Mouse (Mus musculus) monocyte, adult 2 months (primary cell): ENCODE measurements around the gene Dmrta2.

Source experiments
- DNase-seq, 2 experiments: peaks; one replicate each; pipeline ENCODE4 v3.0.0; 2022; ENCODE audit warnings: low spot score in 2 of 2, low read depth in 1 of 2

The Dmrta2 gene

DNA sequence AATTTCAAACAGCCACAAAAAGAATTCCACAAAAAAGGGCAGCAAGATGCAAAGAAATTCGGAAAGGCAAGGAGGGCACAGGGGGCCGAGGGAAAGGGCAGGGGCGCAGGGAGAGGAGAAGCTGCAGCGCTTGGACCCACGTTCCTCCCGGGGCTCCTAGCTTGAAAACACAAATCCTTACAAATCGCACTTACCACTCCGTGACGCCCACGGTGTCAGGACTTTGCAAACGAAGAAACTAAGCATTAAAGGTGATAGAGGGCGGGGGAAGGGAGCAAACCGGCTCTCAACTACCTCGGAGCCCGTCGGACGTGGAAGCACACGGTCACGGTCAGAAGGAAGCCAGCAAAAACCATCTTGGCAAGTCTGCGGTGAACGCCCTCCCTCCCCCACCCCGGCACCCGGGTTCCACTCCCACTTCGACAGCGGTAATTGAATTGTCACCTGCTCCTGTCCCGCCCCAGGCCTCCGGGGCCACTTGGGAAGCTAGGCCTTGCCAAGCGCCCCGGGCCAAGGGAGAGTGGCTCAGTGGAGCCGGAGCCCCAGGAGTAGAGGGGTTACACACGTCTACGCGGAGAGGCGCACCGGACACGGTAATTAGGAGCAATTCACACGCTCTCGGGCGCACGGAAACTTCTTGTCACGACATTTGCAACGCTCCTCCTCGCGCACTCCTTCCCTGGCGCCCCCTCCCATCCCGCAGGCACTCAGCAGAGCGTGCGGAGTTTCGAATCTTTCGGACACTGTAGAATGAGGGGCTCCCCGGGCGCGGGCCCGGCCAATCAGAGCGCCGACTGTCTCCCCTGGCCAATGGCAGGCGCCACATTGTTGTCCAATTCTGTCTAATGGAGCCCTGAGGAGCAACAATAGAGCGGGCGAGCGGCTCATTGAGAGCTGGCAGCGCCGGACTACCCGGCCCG is at the start of gene Dmrta2:
TSS of gene Dmrta2 (plus strand) at position 906 of the 920 bp plus-strand sequence.
- no peak for DNase-seq

DNA sequence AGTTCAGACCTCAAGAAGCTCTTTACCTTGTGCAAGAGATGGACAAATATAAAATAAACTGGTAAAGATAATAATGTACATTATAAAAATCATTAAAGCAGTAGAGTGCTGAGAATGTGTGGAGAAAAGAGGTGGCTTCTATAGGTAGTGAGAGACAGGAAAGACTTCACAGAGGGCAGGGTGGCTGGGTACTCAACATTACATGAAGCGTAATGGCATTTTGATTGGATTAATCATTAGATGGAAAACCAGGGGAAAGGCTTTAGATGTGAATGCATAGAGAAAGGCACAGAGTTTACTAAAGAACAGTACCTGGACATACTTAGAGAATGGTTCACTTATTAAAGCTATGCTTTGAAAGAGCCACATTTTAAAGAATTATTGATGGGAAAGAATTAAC is 48.8 kb upstream of the Dmrta2 start:
- DNase-seq = no peak

DNA sequence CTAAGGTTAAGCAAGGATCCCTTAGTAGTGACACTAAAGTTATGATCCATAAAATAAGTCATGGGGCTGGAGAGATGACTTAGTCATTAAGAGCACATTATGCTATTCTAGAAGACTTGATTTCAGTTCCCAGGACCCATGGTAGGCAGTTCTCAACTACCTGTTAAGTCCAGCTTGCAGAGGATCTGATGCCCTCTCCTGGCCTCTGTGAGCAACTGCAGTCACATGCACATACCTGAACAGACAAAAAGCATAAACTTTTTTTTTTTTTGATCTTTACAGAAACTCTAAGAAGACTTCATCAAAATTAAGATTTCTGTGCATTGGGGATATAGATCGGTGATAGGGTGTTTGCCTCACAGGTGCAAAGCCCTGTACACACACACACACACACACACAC is 47.4 kb upstream of the Dmrta2 start:
- no peak for DNase-seq

DNA sequence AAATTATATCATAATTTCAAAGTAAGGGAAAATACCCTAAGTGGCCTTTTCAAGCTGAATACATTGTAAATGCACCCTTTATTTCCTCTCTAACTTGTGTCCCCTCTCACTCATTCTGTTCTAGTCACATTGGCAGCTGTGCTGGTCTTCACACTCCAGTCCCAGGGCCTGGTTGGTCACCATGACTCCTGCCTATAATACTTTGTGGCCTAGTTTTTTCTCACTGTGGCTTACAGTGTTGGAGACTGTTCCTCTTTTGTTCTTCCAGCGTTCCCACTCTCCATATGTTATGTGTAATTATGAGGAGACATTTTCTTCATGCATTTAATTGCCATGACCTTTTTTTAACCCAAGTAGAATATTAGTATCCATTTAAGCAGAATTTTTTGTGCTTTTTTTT is 46.9 kb upstream of the Dmrta2 start:
- no peak for DNase-seq

DNA sequence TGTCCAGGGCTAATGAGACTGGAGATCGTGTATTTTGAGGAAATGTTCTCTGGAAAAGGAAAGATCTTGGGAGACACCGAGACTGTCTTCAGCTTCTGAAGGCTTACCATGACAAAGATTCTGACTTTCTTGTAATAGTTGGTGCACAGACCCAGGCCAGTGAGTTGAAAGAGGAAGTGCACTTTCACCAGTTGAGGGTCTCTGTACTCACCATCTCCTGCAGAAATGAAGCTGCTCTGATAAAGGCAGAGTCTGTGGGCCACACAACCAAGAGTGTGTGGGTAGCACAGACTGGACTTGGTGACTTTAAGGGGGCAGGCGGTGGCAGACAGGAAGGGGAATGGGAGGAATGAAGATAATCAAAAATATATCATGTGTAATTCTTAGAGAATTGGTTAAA is 41.3 kb upstream of the Dmrta2 start:
- no peak for DNase-seq

DNA sequence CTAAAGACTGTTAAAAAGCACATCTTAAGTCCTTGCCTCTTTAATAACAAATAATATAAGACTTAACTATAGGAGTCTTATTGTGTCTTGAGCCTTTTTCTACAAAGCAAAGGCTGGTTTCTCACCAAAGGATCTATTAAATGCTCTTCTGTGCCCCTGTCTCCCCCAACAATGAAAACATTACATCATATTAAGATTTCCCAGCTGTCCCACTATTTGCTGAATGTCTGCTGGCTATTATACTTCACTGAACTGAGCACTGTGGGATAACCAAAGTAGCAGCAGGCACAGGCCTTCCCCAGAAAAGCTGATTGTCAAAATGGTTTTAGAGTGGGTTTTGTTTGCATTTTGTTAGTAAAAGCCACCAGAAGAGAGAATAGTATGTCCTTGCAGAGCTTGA is 38.6 kb upstream of the Dmrta2 start:
- DNase-seq = no peak

DNA sequence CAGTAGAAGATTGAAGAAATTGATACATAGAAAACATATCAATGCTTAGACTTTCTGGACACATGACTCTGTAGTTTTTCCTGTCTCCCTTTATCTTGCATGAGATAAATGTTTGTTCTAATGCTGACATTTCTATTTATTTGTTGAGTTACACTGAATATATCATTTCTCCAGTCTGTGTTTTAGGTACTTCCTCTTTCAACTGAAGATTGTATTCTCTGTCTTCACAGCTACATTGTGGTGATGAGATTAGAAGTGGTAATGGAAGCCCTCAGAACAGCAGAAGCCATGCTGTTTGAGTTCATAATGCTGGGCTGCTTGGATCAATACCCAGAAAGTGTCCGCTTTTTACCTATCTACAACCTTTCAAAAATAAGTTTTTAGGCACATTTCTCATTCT is 32.3 kb upstream of the Dmrta2 start:
- DNase-seq = no peak

DNA sequence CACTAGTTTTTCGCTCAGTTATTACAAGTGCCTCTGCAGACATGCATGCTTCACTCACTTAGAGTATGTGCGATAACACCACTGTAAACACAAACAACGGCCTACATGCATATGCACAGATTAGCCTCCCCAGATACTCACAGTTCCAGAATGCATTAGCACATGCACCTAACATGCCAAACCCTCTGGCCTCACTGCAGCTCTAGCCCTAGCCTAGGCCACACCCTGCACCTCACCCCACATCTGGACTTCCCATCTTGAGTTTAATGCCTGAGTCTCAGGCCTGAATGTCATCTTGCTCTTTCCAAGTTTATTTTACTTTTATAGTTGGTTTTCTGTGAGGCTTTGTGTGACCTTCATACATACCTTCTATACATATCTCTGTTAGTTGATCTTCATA is 28.5 kb upstream of the Dmrta2 start:
- no peak for DNase-seq

DNA sequence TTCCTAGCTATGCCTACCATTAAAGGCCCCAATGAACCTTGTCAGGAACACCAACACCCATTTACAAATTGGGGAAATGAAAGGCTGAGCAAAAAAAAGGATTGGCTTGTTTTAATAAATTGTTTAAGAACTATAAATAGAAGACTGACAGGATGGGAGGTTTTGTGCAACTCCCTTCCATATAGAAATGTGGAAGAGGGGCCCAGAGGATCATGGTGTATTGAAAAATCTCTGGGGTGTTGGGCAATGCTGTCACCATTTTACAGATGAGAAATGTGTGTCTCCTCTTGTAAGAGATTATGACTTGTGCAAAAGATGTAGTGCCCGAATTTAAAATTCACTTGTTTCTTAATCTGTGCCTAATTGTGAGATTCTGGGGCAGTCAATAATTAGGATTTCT is 24.3 kb upstream of the Dmrta2 start:
- no peak for DNase-seq

DNA sequence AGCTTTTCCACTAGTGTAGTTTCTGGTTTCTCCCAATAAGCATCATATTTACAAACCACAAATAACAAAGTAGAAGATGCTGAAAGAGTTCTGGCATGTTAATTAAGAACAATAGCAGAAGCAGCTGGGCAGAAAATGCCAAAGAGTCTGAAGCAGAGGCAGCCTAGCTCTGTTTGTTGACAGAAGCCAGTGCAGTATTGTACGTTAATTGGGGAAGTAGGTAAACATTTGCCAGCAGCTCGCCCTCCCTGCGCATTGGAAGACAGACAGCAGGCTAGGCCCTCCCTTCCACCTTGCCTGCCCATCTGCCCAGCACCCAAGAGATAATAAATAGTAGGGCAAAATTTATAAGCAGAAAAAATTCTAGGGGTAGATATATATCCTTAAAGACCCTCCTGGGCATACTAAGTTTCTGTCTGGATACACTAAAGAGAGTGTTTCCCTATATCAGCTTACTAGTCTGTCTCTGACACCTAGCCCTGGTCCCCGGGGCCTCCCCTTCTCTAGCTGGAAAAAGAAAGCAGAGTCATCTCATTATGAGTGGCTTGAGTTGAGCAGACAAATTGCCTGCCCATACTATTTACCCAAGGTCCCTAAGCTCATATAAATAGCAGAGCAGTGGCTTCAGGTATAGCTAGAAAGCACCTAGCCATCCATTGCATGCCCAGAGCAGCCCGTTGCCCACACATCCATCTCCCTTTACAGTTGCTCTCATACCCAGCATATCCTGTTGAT is 17.5 kb upstream of the Dmrta2 start:
- no peak for DNase-seq

DNA sequence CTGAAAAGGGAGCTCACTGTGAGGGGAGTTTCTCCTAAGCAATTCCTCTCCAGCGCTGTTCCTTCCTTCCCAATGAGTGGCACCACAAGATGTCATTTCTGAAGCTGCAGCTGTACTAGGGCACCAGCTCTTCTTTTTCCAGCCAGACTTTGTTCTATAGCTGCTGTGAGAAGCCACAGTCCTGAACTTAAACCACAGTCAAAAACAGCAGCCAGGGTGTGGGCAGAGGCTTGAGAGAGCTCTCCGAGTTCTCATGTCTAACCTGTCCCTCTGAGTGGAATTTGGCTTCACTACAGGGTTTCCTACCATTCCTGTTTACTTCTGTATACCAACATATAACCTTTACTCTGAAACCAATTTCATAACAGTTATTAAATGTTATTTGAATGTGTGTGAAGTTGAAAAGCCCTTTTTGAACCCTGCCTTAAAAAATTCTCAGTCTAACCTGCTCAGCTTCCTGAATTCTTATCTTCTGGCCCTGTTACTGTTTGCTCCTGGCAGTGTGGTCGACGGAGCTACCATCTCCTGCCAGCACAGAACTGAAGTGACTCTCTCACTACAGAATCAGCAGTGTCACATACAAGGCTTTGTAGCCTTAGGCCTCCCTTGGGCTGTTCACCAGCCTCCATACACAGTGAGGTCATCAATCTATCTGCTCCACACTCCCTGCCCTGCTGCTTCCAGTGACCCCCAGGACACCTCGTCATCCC is 14.1 kb upstream of the Dmrta2 start:
- DNase-seq = no peak

DNA sequence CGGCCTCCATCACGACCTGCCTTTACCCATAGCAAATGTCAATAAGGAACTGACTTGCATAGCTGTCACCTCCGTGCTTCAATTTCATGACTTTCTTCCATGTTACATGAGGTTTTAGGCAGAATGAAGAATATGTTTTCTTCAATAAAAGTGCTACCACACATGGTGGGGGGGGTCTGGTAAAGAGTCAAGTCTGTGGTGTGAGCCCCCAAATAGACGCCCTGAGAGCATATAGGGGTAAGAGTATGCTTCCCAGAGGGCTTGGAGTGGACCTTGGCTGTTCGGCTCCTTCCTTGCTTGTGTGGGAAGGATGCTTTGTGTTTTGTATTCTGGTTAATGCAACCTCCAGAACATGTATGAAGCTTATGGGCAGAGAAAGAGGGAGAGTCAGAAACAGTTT is 8.3 kb upstream of the Dmrta2 start:
- no peak for DNase-seq

DNA sequence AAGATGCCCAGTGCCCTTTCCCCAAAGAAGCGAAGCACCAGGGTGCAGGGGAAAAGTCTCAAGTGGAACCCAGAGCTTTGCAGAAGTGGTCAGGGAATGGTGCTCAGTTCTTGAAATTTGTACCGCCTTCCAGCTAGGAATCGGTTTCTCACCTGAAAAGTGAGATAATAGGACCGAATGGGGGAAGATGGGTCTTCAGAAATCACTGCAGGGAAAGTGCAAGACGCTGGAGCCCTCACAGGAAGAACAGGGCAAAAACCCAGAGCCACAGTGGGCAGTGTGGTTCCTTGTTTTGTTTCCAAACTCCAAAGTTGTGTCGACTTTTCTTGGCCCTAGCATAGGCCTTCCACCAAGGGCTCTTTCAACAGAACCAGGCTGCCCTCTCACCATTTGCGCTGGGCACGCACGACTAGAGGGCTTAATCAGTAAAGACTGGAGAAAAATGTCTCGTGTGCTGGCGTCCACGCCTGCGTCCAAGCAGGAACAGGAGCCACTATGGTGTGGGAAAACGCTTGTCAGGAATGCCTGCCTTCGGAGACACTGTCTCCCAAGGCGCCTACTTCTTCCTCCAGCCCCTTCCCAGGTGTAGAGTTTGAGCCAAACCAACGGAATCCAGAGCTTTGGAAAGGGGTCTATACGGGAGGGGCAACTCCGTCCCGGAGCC is 3.7 kb upstream of the Dmrta2 start:
- no peak for DNase-seq

DNA sequence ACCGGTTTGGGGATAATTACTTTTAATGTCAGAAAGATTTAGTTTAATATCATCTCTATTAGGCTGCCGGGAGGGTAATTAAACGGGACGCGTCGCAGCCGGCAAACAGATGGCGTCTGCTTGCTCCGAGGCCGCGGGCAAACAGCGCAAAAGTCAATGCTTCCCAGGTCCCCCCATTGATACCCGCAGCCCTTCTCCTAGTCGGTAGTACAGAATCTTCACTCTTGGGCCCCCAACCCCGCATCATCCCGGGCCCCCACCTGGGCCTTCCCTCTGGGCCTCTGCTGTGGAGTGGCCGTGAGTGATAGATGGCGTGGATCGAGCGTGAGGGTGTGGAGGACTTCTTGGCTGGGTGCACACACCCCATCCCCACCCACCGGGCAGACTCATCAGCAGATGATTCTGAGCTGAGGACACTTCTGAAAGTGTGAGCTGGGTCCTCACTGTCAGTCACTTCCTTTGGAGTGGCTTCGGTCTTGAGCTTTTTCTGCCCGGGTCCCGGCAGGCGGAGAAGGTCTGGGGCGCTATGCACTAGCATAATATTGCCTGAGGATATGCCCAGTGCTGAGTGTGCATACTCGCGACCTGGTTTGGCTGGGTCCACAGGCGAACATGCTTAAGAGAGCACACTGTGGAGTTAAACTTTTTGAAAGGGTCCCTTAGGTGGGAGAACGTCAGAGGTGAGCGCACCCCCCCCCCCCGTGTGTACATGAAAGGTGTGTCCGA is 3.0 kb upstream of the Dmrta2 start:
- DNase-seq = no peak

DNA sequence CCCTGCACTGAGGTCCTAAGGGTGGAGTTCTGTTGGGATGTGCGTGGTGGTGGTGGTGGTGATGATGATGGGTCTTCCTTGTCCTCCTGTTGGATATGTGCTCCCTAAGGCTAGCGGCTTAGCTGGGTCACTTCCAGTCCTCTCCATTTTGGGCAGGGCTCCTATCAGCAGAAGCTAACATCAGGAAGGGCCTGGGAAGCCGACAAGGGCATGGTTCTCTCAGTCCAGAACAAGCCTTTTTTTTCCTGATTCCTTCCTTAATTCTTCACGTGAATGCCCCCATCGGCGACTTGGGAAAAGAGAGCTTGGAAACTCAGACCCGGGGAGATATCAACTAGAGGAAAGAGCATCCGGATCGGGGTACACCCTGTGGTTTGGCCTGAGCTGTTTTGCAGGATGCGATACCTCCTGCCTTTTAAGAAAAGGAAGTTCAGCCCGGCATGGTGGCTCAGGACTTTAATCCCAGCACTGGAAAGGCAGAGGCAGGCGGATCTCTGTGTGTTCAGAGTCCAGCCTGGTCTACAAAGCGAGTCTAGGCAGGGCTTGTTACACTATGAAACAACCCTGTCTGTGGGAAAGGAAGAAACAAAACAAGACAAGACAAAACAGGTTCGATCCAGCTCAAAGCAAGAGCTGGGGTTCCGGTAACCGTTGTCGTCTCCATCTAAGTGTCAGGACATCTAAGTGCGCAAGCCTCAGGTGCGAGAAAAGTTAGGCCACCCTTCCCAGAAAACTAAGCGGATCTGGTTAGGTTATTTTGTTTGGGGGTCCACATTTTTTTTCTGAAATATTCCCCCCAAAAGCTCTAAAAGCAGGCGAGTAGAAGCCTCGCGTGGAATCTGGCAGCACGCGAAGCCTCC is 2.2 kb upstream of the Dmrta2 start:
- DNase-seq = no peak

DNA sequence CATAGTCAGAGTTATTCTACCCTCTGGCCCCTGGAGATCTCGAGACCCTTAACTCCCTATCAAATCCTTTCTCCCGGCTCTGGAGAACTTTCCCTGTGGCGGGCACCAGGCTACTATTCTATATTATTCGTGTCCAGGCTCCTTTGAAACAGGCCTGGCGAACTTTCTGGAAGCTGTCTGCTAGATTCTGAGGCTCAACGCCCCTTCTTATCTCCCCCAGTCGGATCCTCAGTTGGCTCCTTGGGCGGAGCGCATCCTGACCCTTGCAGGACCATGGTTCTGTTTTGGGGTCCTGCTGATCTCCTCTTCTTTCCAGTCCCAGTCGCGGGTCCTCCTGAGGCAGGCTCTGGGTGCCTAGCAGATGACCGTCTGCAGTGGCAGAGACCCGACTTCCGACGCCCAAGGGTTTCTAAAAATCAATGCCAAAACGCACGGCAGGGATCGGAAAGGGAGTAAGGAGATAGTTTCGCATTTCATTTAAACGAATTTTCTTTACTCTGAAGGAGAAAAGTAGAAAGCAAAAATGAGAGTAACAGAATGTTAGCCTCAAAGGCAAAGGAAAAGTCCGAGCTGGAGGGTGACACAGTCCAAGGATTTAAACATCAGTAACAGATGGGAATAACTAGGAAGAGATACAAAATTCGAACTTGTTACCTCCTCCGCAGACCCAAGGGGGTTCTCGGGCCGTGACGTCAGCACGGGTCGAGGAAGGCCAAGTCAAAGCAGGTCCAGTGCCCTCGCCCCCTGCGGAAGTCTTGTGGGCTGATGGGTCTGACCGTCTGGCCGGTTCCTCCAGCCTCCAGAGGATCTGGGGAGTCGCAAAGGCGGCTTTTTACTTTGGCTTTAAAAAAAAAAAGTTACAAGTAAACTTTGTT is 1.3 kb upstream of the Dmrta2 start:
- no peak for DNase-seq

DNA sequence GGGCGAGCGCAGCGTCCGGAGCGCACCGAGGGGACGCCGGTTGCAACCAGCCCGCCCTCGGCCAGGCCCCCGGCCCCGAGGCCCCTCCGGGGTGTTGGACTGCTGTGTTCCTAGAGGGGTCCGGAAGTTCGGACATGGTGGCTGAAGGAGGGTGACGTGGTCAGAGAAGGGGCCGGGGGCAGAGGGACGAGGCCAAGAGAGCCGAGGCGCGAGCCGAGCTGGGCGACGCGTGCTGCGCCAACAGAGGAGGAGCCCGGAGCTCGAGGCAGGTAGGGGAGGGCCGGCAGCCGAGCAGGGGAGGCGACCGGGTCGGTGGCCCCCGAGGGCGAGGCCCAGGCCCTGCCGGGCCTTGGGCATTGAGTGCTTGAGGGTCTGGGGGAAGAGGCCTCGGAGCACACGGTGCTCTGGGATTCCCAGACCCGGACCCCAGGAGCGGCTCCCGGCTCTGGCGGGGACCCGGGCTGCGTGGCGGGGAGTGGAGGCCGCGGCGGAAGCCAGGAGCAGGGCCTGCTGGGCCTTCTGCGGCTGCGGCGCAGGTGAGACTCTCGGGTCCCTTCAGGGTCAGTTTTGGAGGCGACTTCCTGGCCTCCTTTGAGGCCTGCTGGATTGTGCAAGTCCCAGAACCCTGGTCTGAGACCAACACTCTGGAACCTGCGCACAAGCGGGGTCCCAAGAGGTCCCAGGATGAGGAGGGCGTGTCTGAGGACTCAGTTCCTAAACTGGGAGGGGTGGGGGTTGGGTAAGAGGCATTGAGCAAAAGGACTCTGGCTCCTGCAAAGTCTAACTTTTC is 410 bp downstream of the Dmrta2 start:
- no peak for DNase-seq

DNA sequence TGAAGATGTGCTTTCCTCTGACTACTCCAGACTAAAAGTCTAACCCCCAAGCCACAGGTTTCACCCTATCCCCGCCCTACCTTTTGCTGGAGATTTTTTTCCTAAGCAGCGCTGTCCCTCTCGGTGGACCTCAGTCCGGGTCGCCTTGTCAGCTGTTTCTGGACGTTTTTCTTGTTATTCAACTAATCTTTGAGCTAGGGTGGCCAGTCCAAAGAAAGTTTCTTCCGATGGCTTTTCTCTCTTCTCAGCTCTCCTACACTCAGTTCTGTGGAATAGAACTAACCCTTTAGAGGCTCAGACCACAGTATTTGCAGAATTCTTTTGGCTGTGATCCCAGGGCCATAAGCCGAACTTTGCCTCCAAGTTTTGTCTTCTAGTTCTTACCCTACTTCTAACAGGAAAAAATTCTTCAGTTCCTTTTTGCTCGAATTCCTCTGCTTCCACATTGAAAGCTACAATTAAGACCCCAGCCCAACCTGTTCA is 1.0 kb downstream of the Dmrta2 start:
- no peak for DNase-seq
